Mouse (Mus musculus) liver, adult 2 months (tissue): ENCODE results near the gene Banp.

Source experiments
- CTCF ChIP-seq: fragments of 200-500 bp; IDR thresholded peaks from 2 replicates; pipeline ENCODE4 v1.5.1; 2011; ENCODE audit warnings: low read depth, low read length, control low read depth
- POLR2A ChIP-seq: fragments of 200-500 bp; IDR thresholded peaks from 2 replicates; pipeline ENCODE4 v1.6.1; 2011; ENCODE audit warnings: low read length, control low read depth; ENCODE audit not compliant: insufficient read depth; ENCODE audit errors: extremely low read depth

GRCm38 (mm10) chr8:122058510-122058909 lies 109.0 kb downstream of the Banp start:
- TF ChIP-seq POLR2A (no peak), CTCF (no peak)
